Mouse (Mus musculus) intestine, embryonic 15.5 days (tissue): ENCODE data around the gene Gm21292. TPM values are rescaled to one million over a fixed set of nuclear protein-coding genes. Genes with fewer than 3 reads are reported as not detected.
"Not testable (repeated sequence)": the region's sequence is repeated elsewhere in the genome, so short reads cannot be mapped to it uniquely, and the experiment has no call there.

Experiments
- ATAC-seq: fragments of 200-750 bp; cut with Nextera tagmentation; 2 replicates; pipeline ENCODE4 v1.8.0; 2017; ENCODE audit warnings: moderate TSS enrichment, moderate library complexity
- H3K27ac ChIP-seq: fragments of 300-500 bp; sonication (generic); 2 replicates; pipeline ENCODE4 v1.5.1; 2015; ENCODE audit warnings: mild to moderate bottlenecking, inconsistent platforms
- H3K27me3 ChIP-seq: fragments of 300-500 bp; sonication (generic); replicated peaks from 2 replicates; pipeline ENCODE4 v1.6.1; 2015; ENCODE audit warnings: inconsistent platforms
- H3K36me3 ChIP-seq: fragments of 300-500 bp; sonication (generic); 2 replicates; pipeline ENCODE4 v1.6.1; 2015; ENCODE audit warnings: inconsistent platforms
- H3K4me1 ChIP-seq: fragments of 300-500 bp; sonication (generic); replicated peaks from 2 replicates; pipeline ENCODE4 v1.6.1; 2015; ENCODE audit warnings: inconsistent platforms
- H3K4me2 ChIP-seq: fragments of 300-500 bp; sonication (generic); replicated peaks from 2 replicates; pipeline ENCODE4 v1.6.1; 2015; ENCODE audit warnings: mild to moderate bottlenecking, inconsistent platforms
- H3K4me3 ChIP-seq: fragments of 300-500 bp; sonication (generic); replicated peaks from 2 replicates; pipeline ENCODE4 v1.5.1; 2015; ENCODE audit warnings: inconsistent platforms
- H3K9ac ChIP-seq: fragments of 300-500 bp; sonication (generic); 2 replicates; pipeline ENCODE4 v1.6.1; 2015; ENCODE audit warnings: inconsistent platforms
- H3K9me3 ChIP-seq: fragments of 300-500 bp; sonication (generic); 2 replicates; pipeline ENCODE4 v1.6.1; 2016; ENCODE audit warnings: inconsistent platforms
- WGBS: fragments of 180-500 bp; shearing (Covaris S2); methylation state at CpG from one replicate; pipeline ENCODE4 v1.1.7; 2015; 5-methylcytosine and 5-hydroxymethylcytosine counted together
- polyA plus RNA-seq: library from polyadenylated mRNA; unstranded; fragments of >200 nt; fragmentation: Nextera tagmentation; extraction: Ambion mirVana; gene quantifications from 2 replicates; pipeline ENCODE4 v1.2.1, GENCODE M21; 2015

Gm21292 gene
- not detected in 2 replicates for polyA plus RNA-seq

- not testable (repeated sequence) for H3K27me3 ChIP-seq, ATAC-seq, H3K4me1 ChIP-seq, H3K4me2 ChIP-seq, H3K36me3 ChIP-seq, H3K27ac ChIP-seq, H3K9me3 ChIP-seq, H3K9ac ChIP-seq, H3K4me3 ChIP-seq
- no CpG with 5 or more reads among the region's 2 CpGs for WGBS
Measured at GRCm38 (mm10) chrY:9133824-9134223, at the start of gene Gm21292. Gene Gm21292, minus strand, starts transcription at chrY:9133924.

Other genes starting within 250 kb of the Gm21292 start
- not detected in 2 replicates for gene Gm21721, start 68.3 kb upstream of the Gm21292 start, polyA plus RNA-seq
- not detected in 2 replicates for gene Gm21812, start 213.3 kb upstream of the Gm21292 start, polyA plus RNA-seq